Mouse (Mus musculus) bone marrow, adult 2 months (tissue): ENCODE results near the gene Napsa.

Source experiments
- CTCF ChIP-seq: fragments of 200-500 bp; IDR thresholded peaks from 2 replicates; pipeline ENCODE4 v1.5.1; 2011; ENCODE audit warnings: low read length, control low read depth; ENCODE audit not compliant: control insufficient read depth, insufficient read depth
- POLR2A ChIP-seq: fragments of 200-500 bp; IDR thresholded peaks from 2 replicates; pipeline ENCODE4 v1.6.1; 2011; ENCODE audit warnings: low read depth, mild to moderate bottlenecking, control low read depth, low read length, borderline replicate concordance; ENCODE audit not compliant: control insufficient read depth

- TF ChIP-seq POLR2A = no peak
- TF ChIP-seq CTCF = no peak
Observed at GRCm38 (mm10) chr7:44624543-44624826, 52.3 kb downstream of the Napsa start.
